12 mouse cellular contexts compared by ENCODE assay signal in the genomic region with DNA sequence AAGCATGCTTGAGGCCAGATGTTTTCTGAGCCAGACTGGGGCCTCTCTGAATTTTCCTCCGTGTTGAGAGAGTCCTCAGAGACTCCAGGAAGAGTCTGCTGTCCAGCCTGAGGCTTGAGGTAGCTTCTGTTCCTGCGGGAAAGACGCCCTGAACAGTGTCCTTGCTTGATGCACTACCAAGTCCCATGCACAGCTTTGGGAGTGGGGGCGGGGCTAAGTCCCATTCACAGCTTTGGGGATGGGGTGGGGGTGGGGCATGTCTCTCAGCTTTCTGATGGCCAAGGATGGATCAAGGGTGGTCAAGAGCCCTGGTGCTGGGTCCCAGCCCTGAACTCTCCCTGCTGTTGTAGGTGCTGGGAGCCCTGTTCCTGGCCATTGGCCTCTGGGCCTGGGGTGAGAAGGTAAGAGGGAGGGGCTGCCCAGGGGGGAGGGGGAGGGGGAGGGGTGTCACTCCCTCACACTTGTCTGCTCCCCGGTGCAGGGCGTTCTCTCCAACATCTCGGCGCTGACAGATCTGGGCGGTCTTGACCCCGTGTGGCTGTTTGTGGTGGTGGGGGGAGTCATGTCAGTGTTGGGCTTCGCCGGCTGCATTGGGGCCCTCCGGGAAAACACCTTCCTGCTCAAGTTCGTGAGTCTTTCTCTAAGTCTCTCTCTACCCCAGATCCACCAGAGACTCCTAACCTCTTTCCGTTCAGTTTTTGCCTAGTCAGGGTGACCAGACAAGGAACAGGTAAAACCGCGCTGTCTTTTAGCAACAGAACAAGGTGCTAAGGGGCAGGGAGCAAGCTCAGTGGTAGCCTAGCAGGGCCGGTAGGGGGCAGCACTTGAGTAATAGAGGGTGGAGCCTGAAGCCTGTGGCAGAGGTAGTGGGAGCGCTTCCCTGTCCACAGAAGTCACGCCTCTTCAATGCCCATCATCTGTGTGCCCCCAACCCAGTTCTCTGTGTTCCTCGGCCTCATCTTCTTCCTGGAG. TPM values are rescaled to one million over a fixed set of nuclear protein-coding genes. Genes with fewer than 3 reads are reported as not detected.
DNase-seq lines count a peak whose midpoint lies in the region; ATAC-seq and TF ChIP-seq lines count a peak whose summit lies in the region.
"Had no signal": no experiment of that assay in that cellular context is flagged by ENCODE, and none has a peak within 500 bp of the region (broad histone marks: within the 10 kb centered on the region; RNA-seq: fewer than 3 reads in every experiment).

No protein-coding gene starts in this region.

- no peak for TF ChIP-seq EP300 in liver, postnatal 0 days (IDR thresholded peaks at IDR 0.05; ENCODE audit: low read depth)

- H3K27ac ChIP-seq in cerebellum, adult 2 months (ENCODE audit: insufficient read depth, low read length) = no peak overlapping the region
- H3K27ac ChIP-seq in limb, embryonic 11.5 days (replicated peaks; ENCODE audit: low read depth, low read length) = no peak overlapping the region
- no peak overlapping the region for H3K27ac ChIP-seq in limb, embryonic 10.5 days
- H3K27ac ChIP-seq in liver, postnatal 0 days (ENCODE audit: low read depth) = no peak overlapping the region
- H3K27ac ChIP-seq: neural tube, embryonic 15.5 days had no signal

- WGBS in cerebellum, adult 2 months = 50% methylated on average over 21 of the region's 21 CpGs
- 13% methylated on average over 19 of the region's 21 CpGs for WGBS in limb, embryonic 11.5 days
- WGBS in limb, embryonic 10.5 days = 13% methylated on average over 21 of the region's 21 CpGs
- 25% methylated on average over 21 of the region's 21 CpGs for WGBS in liver, postnatal 0 days (ENCODE audit: insufficient replicate concordance)

- no peak for DNase-seq in cerebellum, adult 2 months
- DNase-seq in limb, embryonic 11.5 days (ENCODE audit: low spot score) = peak; percentile 56
- no peak for DNase-seq in limb, embryonic 10.5 days (ENCODE audit: low spot score)
- peak; percentile 87 for DNase-seq in ES-CJ7 (ENCODE audit: low read depth, low spot score)
- peak; percentile 39 for DNase-seq in liver, postnatal 0 days
- DNase-seq in yolk sac, embryonic 10.5 days (ENCODE audit: low spot score) = no peak
- no peak for DNase-seq in heart, adult 18-20 months
- DNase-seq: thymus, postnatal 14 days had no signal

- H3K4me2 ChIP-seq in limb, embryonic 11.5 days (ENCODE audit: low read depth, severe bottlenecking) = no peak overlapping the region
- H3K4me2 ChIP-seq in liver, postnatal 0 days (ENCODE audit: low read depth, low read length) = no peak overlapping the region
- H3K4me2 ChIP-seq: neural tube, embryonic 15.5 days had no signal

- no peak for ATAC-seq in cerebellum, adult (ENCODE audit: insufficient number of reproducible peaks, low FRiP score, low TSS enrichment)
- ATAC-seq in limb, embryonic 11.5 days (ENCODE audit: insufficient number of reproducible peaks, low FRiP score, low TSS enrichment, low read depth) = no peak
- no peak for ATAC-seq in liver, postnatal 0 days

- TF ChIP-seq POLR2A in cerebellum, adult 2 months (IDR thresholded peaks at IDR 0.05; ENCODE audit: borderline replicate concordance, insufficient read depth, low read length) = no peak

- H3K9ac ChIP-seq in limb, embryonic 11.5 days (ENCODE audit: low read length) = no peak overlapping the region
- no peak overlapping the region for H3K9ac ChIP-seq in liver, postnatal 0 days (replicated peaks)
- H3K9ac ChIP-seq: neural tube, embryonic 15.5 days had no signal

- peak; percentile 51; the same call in 1 of the 2 replicates for TF ChIP-seq CTCF in cerebellum, adult 2 months (IDR thresholded peaks at IDR 0.05; ENCODE audit: borderline replicate concordance, insufficient read depth, low read depth, low read length)
- peak; percentile 40 for TF ChIP-seq CTCF in liver, postnatal 0 days (IDR thresholded peaks at IDR 0.05; ENCODE audit: low read depth)

- no peak overlapping the region for H3K4me3 ChIP-seq in cerebellum, adult 2 months (replicated peaks; ENCODE audit: insufficient read depth, low read depth, low read length)
- no peak overlapping the region for H3K4me3 ChIP-seq in limb, embryonic 11.5 days (ENCODE audit: low read depth, low read length)
- no peak overlapping the region for H3K4me3 ChIP-seq in limb, embryonic 10.5 days
- no peak overlapping the region for H3K4me3 ChIP-seq in liver, postnatal 0 days (ENCODE audit: low read depth, low read length)
- H3K4me3 ChIP-seq: neural tube, embryonic 15.5 days had no signal

- peaks cover 8% of the 10 kb centered on the region for H3K4me1 ChIP-seq in cerebellum, adult 2 months (ENCODE audit: control insufficient read depth, insufficient read depth, low read length)
- H3K4me1 ChIP-seq in limb, embryonic 11.5 days (ENCODE audit: control insufficient read depth, insufficient read depth, low read length) = peaks cover 4% of the 10 kb centered on the region; the same call in 1 of the 2 replicates
- peaks cover 28% of the 10 kb centered on the region for H3K4me1 ChIP-seq in limb, embryonic 10.5 days
- peaks cover 16% of the 10 kb centered on the region for H3K4me1 ChIP-seq in liver, postnatal 0 days (ENCODE audit: insufficient read depth)

- H3K9me3 ChIP-seq in limb, embryonic 11.5 days (ENCODE audit: control insufficient read depth, low read length) = no peaks in the 10 kb centered on the region
- H3K9me3 ChIP-seq in limb, embryonic 10.5 days (replicated peaks) = no peaks in the 10 kb centered on the region
- H3K9me3 ChIP-seq in liver, postnatal 0 days (ENCODE audit: low read length) = no peaks in the 10 kb centered on the region
- H3K9me3 ChIP-seq: neural tube, embryonic 15.5 days had no signal

- H3K27me3 ChIP-seq in cerebellum, adult 2 months (ENCODE audit: control insufficient read depth, insufficient read depth, low read length) = no peaks in the 10 kb centered on the region
- H3K27me3 ChIP-seq in limb, embryonic 11.5 days (ENCODE audit: control insufficient read depth, insufficient read depth, low read length) = peaks cover 24% of the 10 kb centered on the region
- peaks cover 75% of the 10 kb centered on the region for H3K27me3 ChIP-seq in limb, embryonic 10.5 days (ENCODE audit: low read depth, poor library complexity, severe bottlenecking)
- H3K27me3 ChIP-seq in liver, postnatal 0 days (ENCODE audit: insufficient read depth, low read length) = peaks cover 31% of the 10 kb centered on the region

- no peaks in the 10 kb centered on the region for H3K36me3 ChIP-seq in limb, embryonic 11.5 days (ENCODE audit: control insufficient read depth, insufficient read depth, low read length)
- H3K36me3 ChIP-seq in limb, embryonic 10.5 days = no peaks in the 10 kb centered on the region
- no peaks in the 10 kb centered on the region for H3K36me3 ChIP-seq in liver, postnatal 0 days (replicated peaks; ENCODE audit: insufficient read depth, low read length)
- H3K36me3 ChIP-seq: neural tube, embryonic 15.5 days had no signal

RNA-seq across cellular contexts. Expression of gene Tspan17, which starts 3.4 kb away (rescaled TPM):
- polyA plus RNA-seq in cerebellum, adult 2 months (2012; rRNA removed) = 87.9 and 89.8 TPM in 2 replicates
- polyA plus RNA-seq in limb, embryonic 11.5 days (2014; fragmentation: Nextera tagmentation; extraction: Ambion mirVana) = 1.7 and 1.8 TPM in 2 replicates
- 2.0 and 3.3 TPM in 2 replicates for polyA plus RNA-seq in limb, embryonic 10.5 days (2016; fragmentation: Nextera tagmentation; extraction: Ambion mirVana)
- 2.1 and 2.2 TPM in 2 replicates for polyA plus RNA-seq in liver, postnatal 0 days (2015; fragmentation: Nextera tagmentation; extraction: Ambion mirVana)
- total RNA-seq in heart, adult 18-20 months (2021) = 10 to 100 TPM; 17.7 to 22.0 TPM

RNA-seq across cellular contexts. Expression of gene Eif4e1b, which starts 8.7 kb away (rescaled TPM):
- polyA plus RNA-seq in cerebellum, adult 2 months (2012; rRNA removed) = not detected in 2 replicates
- not detected in 2 replicates for polyA plus RNA-seq in limb, embryonic 11.5 days (2014; fragmentation: Nextera tagmentation; extraction: Ambion mirVana)
- not detected in 2 replicates for polyA plus RNA-seq in limb, embryonic 10.5 days (2016; fragmentation: Nextera tagmentation; extraction: Ambion mirVana)
- polyA plus RNA-seq in liver, postnatal 0 days (2015; fragmentation: Nextera tagmentation; extraction: Ambion mirVana) = not detected in 2 replicates
- total RNA-seq in heart, adult 18-20 months (2021) = not detected
- polyA plus RNA-seq: kidney, embryonic 16.5 days; liver, embryonic 16.5 days; neural tube, embryonic 15.5 days had no signal

RNA-seq across cellular contexts. Expression of gene Sncb, which starts 26.1 kb away (rescaled TPM):
- polyA plus RNA-seq in cerebellum, adult 2 months (2012; rRNA removed) = 851 and 853 TPM in 2 replicates
- not detected in 2 replicates for polyA plus RNA-seq in limb, embryonic 11.5 days (2014; fragmentation: Nextera tagmentation; extraction: Ambion mirVana)
- polyA plus RNA-seq in limb, embryonic 10.5 days (2016; fragmentation: Nextera tagmentation; extraction: Ambion mirVana) = not detected in 2 replicates
- not detected in 2 replicates for polyA plus RNA-seq in liver, postnatal 0 days (2015; fragmentation: Nextera tagmentation; extraction: Ambion mirVana)
- total RNA-seq in heart, adult 18-20 months (2021) = not detected
- polyA plus RNA-seq: kidney, embryonic 16.5 days; liver, embryonic 16.5 days had no signal

RNA-seq across cellular contexts. Expression of gene Gprin1, which starts 42.9 kb away (rescaled TPM):
- polyA plus RNA-seq in cerebellum, adult 2 months (2012; rRNA removed) = 41.4 and 45.4 TPM in 2 replicates
- 0.55 and 0.68 TPM in 2 replicates for polyA plus RNA-seq in limb, embryonic 11.5 days (2014; fragmentation: Nextera tagmentation; extraction: Ambion mirVana)
- 0.24 and 0.54 TPM in 2 replicates for polyA plus RNA-seq in limb, embryonic 10.5 days (2016; fragmentation: Nextera tagmentation; extraction: Ambion mirVana)
- polyA plus RNA-seq in liver, postnatal 0 days (2015; fragmentation: Nextera tagmentation; extraction: Ambion mirVana) = not detected in 2 replicates
- not detected for total RNA-seq in heart, adult 18-20 months (2021)
- polyA plus RNA-seq: liver, embryonic 16.5 days had no signal

Comparison
In these comparisons a context has a peak if more than half of its experiments do, and no peak if none do; other contexts are left out.
1. DNase-seq: peak in limb, embryonic 11.5 days (single experiment), ES-CJ7 (single experiment) and liver, postnatal 0 days (single experiment); none in cerebellum, adult 2 months (0 of 2), limb, embryonic 10.5 days (single experiment), yolk sac, embryonic 10.5 days (single experiment) and heart, adult 18-20 months (0 of 2).
2. RNA of gene Tspan17, which starts 3.4 kb away (polyA plus RNA-seq): 87.9 to 89.8 TPM in cerebellum, adult 2 months; 2.1 to 2.2 TPM in liver, postnatal 0 days, 2.0 to 3.3 TPM in limb, embryonic 10.5 days and 1.7 to 1.8 TPM in limb, embryonic 11.5 days; every median in the first group is over 10 times any median in the second.
3. RNA of gene Sncb, which starts 26.1 kb away (polyA plus RNA-seq): 851 to 853 TPM in cerebellum, adult 2 months; not detected in limb, embryonic 11.5 days, not detected in limb, embryonic 10.5 days and not detected in liver, postnatal 0 days; every median in the first group is over 100 times any median in the second.